Mouse (Mus musculus) adrenal gland, postnatal 14 days (tissue): ENCODE measurements at regions not wholly inside any gene's neighbourhood (a gene's known extent, or its start where the extent isn't known, plus 50 kb on each side); places are given as distances from the start of the nearest gene placed in this dataset.

Source experiments
- DNase-seq: peaks from one replicate; pipeline ENCODE4 v3.0.0; 2021; ENCODE audit warnings: mixed read lengths

GRCm38 (mm10) chr16:74598361-74598760 is 186.7 kb upstream of the Robo2 start:
- no peak for DNase-seq

DNA sequence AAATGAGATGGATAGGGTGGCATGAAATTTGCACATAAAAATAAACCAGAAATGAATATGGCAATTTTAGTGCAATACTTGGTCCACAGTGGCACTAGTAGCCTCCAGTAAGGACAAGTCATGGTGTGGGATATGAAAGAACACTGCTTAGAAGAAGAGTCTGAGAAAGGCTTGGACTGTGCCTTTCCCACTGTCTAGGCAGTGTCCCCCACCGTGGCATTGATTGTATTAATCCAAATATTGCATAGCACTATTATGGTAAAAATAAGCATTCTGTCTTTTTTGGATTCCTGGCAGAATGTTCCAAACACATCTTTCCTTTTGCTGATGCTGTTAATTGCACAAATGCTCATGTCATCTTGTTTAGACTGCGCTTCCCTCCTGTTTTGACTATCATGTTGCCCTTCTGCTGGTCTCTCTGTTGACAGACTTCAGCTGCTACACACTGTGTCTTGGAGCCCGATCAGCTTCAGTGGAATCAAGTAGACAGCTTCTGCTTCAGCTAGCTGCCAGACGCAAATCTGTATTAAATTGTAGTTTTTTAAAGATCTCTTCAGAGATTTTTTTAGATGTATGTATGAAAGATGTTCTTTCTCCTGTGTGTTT is 186.2 kb upstream of the Robo2 start:
- no peak for DNase-seq

GRCm38 (mm10) chr16:74591896-74592295 is 180.3 kb upstream of the Robo2 start:
- DNase-seq = no peak

DNA sequence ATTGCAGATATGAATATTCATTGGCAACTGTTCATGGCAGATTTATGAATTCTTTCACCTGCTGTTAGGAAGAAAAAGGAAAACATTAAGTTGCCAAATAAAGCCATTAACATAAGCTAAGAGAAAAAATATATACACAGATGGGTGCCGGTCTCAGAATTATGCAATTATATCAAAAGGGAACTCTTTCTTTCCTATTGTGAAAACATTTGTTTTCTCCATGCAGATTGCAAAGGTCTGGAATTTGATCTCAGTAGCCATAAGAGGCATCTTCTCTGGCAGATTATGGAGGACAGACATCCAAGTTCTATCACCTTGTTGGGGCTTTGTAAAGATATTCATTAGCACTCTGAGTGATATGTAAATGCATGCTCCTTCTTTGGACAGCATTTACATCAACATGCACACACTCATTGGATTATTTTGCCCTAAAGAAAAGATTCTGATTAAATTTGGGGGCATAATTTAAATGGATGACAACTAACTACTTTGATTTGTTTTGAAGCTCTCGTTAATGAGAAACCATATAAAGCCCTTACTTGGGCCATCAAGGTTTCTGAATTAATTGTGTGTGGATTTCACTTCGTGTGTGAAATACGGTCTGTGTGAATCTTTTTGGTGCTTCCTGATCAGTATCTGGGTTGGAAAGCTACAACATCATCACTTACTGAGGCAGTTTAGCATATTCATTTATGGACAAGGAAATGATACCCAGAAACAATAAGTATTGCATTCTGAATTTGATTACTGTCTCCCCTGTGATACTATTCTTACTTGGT is 171.2 kb upstream of the Robo2 start:
- no peak for DNase-seq

- DNase-seq = no peak
These were observed 136.7 kb upstream of the Robo2 start for GRCm38 (mm10) chr16:74548374-74548773.

DNA sequence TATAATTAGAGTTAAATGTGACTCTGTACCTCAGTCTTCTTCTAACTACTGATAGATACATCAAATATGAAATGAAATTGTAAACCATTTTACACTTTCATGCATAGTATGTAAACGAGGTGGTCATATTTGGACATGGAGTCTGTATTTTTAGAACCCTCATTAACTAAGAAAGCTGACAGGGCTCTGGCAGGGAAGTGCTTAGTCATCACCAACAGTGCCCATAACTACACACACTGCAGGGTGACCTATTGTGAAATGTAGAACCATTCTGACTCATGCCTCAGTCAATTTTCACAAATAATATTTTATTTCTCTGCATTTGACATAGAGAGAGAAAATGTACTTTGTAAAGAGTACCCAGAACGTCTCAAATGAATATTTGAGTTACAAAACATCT is 118.9 kb upstream of the Robo2 start:
- peak; percentile 6 for DNase-seq

DNA sequence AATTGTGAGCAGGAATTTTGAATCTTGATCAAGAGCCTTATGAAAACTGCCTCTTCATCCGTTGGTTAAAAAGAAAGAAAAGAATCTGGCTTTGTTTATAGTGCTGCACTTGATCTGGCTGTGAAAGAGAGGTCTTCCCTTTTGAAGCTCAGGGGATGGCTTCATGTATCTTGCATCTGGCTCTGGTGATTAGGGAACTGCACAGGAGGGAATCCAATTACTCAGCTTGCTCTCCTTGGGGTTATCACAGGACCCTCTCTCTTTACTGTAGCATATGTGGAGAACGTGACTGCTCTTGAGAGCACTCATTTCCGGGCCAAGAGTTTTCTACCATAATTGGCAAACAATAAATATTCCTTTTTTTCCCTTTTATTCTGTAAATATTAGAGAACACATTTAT is 116.6 kb upstream of the Robo2 start:
- DNase-seq = no peak

DNA sequence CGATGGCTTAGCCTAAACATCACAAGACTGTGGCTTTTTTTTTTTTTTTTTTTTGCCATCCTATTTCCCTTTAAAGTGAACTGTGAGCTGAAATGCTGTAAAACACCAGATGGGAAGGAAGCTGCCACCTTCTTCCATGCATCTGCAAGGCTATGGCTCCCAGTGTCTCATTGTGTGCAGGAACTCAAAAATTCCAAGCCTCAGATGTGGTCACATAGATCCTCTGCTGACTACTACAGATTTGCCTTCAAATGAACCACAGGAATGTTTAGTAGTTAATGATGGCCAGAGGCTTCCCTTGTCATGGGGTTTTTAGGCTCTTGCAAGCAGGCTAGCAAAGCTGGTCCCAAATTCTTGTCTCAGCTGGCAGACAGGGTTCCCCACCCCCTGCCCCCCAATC is 114.9 kb upstream of the Robo2 start:
- DNase-seq = no peak

DNA sequence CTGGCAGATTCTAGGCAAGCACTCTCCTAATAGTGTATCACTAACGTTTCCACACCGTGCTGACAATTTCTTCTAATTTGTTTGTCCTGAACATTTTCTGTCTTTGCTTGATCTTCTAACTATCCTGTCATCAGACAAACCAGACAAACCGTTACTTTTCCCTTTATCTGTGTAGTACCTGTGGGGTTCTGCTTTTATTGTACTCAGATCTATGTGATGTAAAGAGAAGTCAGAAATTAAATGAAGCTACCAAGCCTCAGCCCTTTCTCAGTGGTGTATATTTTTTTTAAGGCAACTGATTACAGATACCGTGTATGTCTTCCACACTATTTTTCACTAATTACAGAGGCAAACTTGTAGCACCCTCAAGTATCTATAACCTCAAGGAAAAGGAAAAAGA is 108.9 kb upstream of the Robo2 start:
- no peak for DNase-seq

DNA sequence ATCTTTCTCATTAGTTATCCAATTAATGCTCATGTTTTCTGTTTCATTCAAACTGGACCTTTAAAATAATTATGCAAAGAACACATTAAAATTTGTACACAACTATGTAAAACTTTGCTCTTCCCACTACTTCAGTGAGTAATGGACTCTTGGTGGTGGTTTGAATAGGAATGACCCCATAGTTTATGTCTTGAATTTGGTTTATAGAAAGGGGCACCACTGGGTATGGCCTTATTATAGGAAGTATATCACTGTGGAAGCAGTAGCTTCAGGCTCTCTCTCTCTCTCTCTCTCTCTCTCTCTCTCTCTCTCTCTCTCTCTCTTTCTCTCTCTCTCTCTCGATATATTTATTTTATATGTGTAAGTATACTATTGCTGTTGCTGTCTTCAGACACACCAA is 106.3 kb upstream of the Robo2 start:
- no peak for DNase-seq

DNA sequence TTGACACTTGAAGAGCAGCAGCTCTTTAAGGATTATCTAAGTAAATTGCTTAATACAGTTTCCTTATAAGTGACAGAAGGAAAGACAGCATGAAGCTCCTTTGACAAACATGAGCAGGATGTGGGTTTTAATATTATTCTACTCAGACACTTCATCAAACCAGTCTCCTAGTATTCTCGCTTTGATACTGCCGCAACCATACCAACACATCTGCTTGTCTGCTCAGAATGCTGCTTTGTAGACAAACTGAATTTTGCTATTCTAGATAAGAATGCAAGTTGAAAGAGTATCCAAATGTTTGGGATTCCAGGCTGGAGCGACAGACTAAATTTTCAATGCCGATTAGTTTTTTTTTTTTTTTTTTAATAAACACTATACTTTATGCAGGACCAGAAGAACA is 105.7 kb upstream of the Robo2 start:
- no peak for DNase-seq

- no peak for DNase-seq
These were observed 102.9 kb upstream of the Robo2 start for GRCm38 (mm10) chr16:74514481-74514880.

DNA sequence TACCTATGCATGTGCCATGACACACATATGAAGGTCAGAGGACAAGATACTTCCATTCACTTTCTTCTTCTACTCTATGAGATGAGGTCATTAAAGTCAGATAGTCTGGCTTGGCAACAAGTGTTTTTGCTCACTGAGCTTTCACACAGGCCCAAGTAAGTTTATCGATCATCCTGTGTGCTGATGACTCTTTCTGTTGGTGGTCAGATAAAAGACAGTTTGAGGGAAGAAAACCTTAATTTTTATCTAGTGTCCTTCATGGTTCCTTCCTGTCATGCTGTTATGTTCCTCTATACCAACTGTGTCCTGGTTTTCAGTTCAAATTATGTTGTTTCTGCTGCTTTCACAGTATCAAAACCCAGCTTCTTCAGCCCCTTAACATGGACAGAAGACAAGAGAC is 98.8 kb upstream of the Robo2 start:
- no peak for DNase-seq

DNA sequence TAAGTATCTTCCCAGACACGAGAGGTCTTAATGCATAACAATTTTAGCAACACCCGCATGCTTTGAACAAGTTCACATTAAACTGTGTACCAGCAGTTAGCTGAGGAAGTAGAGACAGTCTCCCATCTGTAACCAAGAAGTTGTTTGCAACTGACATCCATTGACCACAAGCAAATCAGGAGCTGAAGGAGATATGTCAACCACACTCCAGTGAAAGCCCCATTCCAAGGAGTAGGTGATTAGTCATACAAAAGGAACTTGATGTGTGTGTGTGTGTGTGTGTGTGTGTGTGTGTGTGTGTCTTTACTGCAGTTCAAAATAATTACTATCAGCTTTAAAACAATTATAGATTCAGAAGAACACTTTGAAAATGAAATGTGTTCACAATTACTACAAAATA is 97.9 kb upstream of the Robo2 start:
- no peak for DNase-seq

- no peak for DNase-seq
These were observed 95.1 kb upstream of the Robo2 start for GRCm38 (mm10) chr16:74506719-74507118.

DNA sequence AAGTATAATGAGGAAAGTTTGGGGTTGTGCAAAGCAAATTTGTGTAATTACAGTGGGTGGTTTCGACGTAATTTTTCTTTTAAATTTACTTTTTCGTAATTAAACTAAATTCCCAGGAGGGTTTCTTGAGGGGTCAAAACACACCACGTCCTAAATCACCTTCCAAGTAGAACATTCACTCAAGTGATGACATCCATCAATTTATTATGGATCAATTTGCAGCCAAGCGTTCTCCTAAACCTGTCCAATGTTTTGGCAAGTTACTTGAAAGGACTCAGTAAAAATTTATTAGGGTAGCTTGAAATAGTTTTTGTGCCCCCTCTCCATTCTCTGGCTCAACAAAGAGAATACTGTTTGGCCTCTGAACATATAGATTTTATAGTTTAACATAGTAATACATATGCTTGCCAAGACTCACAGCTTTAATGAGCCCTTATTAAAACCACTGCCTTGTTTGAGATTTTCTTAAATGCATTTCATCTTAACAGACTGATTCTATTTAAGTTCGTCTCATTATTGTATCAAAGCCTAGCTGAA is 94.6 kb upstream of the Robo2 start:
- DNase-seq = no peak

DNA sequence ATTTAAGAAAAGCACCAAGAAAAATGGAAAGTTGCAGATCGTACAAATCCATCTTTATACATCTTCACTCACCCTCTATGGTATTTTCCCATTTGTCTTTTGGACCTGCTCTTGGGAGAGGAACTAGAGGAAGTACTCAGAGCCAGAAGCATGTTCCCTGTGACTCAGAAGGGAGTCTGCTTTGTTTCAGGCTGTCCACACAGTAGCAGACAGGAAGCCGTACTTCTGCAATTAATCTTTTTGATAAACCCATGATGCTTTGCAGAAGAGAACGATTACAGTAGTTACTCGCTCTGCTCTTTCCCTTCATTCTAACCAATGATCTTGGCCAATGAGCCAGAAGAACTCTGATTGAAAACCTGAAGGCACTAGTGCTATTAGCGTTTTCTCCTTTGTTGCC is 92.8 kb upstream of the Robo2 start:
- DNase-seq = no peak

DNA sequence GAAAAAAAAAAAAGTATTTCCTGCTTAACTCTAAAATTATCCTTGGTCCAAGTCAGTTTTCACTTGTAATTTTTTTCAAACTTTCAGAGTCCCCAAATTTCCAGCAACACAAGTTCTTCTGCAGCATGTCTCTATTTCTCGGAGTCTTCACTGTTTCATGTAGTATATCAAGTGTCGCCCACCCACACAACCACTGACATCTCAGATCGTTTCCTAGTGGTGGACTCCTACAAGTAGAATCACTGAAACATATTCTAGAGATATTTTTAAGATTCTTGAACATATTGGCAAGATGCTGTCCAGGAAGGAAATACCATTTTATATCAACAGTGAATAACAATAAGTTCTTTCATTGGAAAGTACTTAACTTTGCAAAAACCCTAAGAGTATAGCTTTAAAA is 89.1 kb upstream of the Robo2 start:
- no peak for DNase-seq

GRCm38 (mm10) chr16:74467745-74468420 is 56.3 kb upstream of the Robo2 start:
- no peak for DNase-seq

DNA sequence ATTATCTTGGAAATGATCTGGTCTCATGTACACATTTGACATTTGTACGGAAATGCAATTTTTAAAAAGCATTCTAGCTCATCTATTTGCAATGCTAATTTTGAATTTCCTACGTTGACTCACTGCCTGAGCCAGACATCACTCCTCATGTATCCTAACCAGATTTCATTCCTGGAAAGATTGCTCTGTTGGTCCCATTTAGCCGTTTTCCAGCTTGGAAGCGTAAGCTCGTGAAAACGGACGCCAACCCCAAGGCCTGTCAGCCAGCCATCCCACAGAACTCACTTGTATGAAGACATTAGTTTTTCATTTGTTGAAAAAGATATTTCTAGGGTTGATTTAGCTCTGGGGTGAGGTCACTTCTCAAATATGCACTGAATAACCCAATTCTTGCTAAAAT is 55.5 kb upstream of the Robo2 start:
- DNase-seq = no peak

- no peak for DNase-seq
These were observed 53.2 kb upstream of the Robo2 start for GRCm38 (mm10) chr16:74464835-74465234.

DNA sequence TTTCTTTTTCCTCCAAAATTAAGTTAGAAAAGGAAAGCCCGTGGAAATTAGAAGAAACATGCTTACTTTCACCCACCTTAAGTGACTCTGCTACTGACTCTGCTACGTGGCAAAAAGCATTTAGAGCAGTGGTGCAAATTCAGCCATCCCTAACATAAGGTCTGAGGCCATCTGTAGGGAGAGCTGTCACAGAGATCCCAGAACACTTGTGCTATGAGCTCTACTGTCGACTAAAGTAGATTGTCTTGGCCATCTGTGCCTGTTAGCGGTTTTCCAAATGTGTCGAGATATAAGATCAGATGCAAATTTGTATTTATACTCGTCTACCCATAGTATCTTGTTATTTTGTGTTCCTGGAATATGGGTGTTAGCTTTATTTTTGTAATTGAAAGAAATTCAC is 52.7 kb upstream of the Robo2 start:
- DNase-seq = no peak

DNA sequence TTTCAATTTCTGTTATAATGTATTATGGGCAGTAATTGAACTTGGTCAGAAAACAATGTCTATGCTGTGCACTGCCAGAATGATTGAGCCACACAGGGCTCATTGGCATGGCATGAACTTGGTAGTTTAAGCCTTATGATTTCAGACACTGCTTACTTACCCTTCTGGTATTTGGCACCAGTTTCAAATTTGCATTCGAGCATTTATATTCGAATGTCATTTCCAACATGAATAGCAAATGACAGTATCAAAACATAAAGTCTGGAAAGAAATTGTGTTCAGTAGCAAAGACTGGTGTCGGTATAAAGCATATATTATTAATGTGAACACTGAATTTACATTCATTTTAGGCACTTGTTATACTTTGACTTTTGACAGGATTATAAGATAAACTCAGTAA is 50.8 kb upstream of the Robo2 start:
- DNase-seq = no peak
